Mouse (Mus musculus) ES-E14 (cell line): ENCODE results near the gene Madcam1. TPM values are rescaled to one million over a fixed set of nuclear protein-coding genes. Genes with fewer than 3 reads are reported as not detected.

ENCODE experiments used
- DNase-seq: peaks from one replicate; pipeline ENCODE4 v3.0.0-alpha.2; 2013; ENCODE audit warnings: low read depth, low spot score
- H3K27ac ChIP-seq: 2 replicates; pipeline ENCODE4 v1.5.1; 2012; ENCODE audit warnings: low read depth, mild to moderate bottlenecking, low read length, moderate library complexity, mixed read lengths; ENCODE audit not compliant: poor library complexity, insufficient read depth, severe bottlenecking
- H3K36me3 ChIP-seq: 2 replicates; pipeline ENCODE4 v1.6.1; 2012; ENCODE audit warnings: mild to moderate bottlenecking, low read length, moderate library complexity, mixed read lengths; ENCODE audit not compliant: control insufficient read depth, poor library complexity, insufficient read depth, severe bottlenecking
- H3K4me1 ChIP-seq, 2 experiments: fragments of 150-350 bp in 1 of 2; sonication (generic) in 1 of 2; 2 replicates each; pipeline ENCODE4 v1.6.1; 2012; ENCODE audit warnings: low read length in 2 of 2, mild to moderate bottlenecking in 1 of 2, mixed read lengths in 1 of 2; ENCODE audit not compliant: control insufficient read depth in 2 of 2, insufficient read depth in 2 of 2, poor library complexity in 1 of 2
- H3K4me3 ChIP-seq, 2 experiments: fragments of 150-350 bp in 1 of 2; sonication (generic) in 1 of 2; 2 replicates each; pipeline ENCODE4 v1.5.1; 2012; ENCODE audit warnings: low read length in 2 of 2, low read depth in 1 of 2, mild to moderate bottlenecking in 1 of 2, mixed read lengths in 1 of 2; ENCODE audit not compliant: insufficient read depth in 1 of 2, poor library complexity in 1 of 2, severe bottlenecking in 1 of 2
- H3K9ac ChIP-seq: 2 replicates; pipeline ENCODE4 v1.6.1; 2012; ENCODE audit warnings: low read depth, mild to moderate bottlenecking, low read length, mixed read lengths; ENCODE audit not compliant: poor library complexity, insufficient read depth, severe bottlenecking
- H3K9me3 ChIP-seq: fragments of 150-350 bp; sonication (generic); 2 replicates; pipeline ENCODE4 v1.6.1; 2012; ENCODE audit warnings: low read depth, mild to moderate bottlenecking, low read length; ENCODE audit not compliant: control insufficient read depth, insufficient read depth
- CHD2 ChIP-seq: IDR thresholded peaks from 2 replicates; pipeline ENCODE4 v1.6.1; 2014; ENCODE audit warnings: mild to moderate bottlenecking, low read depth, low read length, inconsistent platforms
- HCFC1 ChIP-seq: IDR thresholded peaks from 2 replicates; pipeline ENCODE4 v1.6.1; 2012; ENCODE audit warnings: low read length, inconsistent platforms, borderline replicate concordance; ENCODE audit not compliant: insufficient read depth
- MAFK ChIP-seq: IDR thresholded peaks from 2 replicates; pipeline ENCODE4 v1.6.1; 2014; ENCODE audit warnings: mild to moderate bottlenecking, low read depth, low read length, inconsistent platforms; ENCODE audit not compliant: insufficient read depth
- ZC3H11A ChIP-seq: IDR thresholded peaks from 2 replicates; pipeline ENCODE4 v1.6.1; 2012; ENCODE audit warnings: low read depth, mild to moderate bottlenecking, inconsistent platforms, low read length, borderline replicate concordance
- ZNF384 ChIP-seq: IDR thresholded peaks from 2 replicates; pipeline ENCODE4 v1.6.1; 2012; ENCODE audit warnings: low read depth, low read length, inconsistent platforms
- in situ Hi-C, 2 experiments: fragments of 600-800 bp; cut with MboI; formaldehyde crosslinking; loops; one replicate each; pipeline ENCODE4 v1.15.1; 2025; ENCODE audit warnings: low sequenced_read_pairs in 2 of 2, inconsistent platforms in 1 of 2; ENCODE audit not compliant: unreplicated experiment in 2 of 2
- total RNA-seq: library from RNA; depleted of rRNA; stranded (reverse); fragments of 300-350 nt; gene quantifications from 2 replicates; pipeline ENCODE4 v1.2.3, GENCODE M21; 2012

Madcam1 gene
- total RNA-seq, 1 experiment, result 2.7 TPM

GRCm38 (mm10) chr10:79626156-79626555 lies 38.2 kb upstream of the Madcam1 start:
- H3K9ac ChIP-seq, result no peak overlapping the region
- DNase-seq, result no peak
- no peaks in the 10 kb centered on the region for H3K36me3 ChIP-seq
- in situ Hi-C loops, result no loop called here
- no peak overlapping the region for H3K4me3 ChIP-seq
- peaks cover 0 to 5% of the 10 kb centered on the region in 2 experiments; a peak in 2 of 4 replicates for H3K4me1 ChIP-seq
- no peak for TF ChIP-seq ZNF384
- TF ChIP-seq MAFK, result no peak
- TF ChIP-seq ZC3H11A, result no peak
- TF ChIP-seq CHD2, result no peak
- no peak for TF ChIP-seq HCFC1
- H3K9me3 ChIP-seq, result no peaks in the 10 kb centered on the region
- no peak overlapping the region for H3K27ac ChIP-seq

- in situ Hi-C loops, result no loop called here
- no peak overlapping the region for H3K27ac ChIP-seq
- DNase-seq, result no peak
- no peaks in the 10 kb centered on the region for H3K9me3 ChIP-seq
- H3K36me3 ChIP-seq, result no peaks in the 10 kb centered on the region
- peaks cover 0 to 5% of the 10 kb centered on the region in 2 experiments; a peak in 2 of 4 replicates for H3K4me1 ChIP-seq
- H3K9ac ChIP-seq, result no peak overlapping the region
- H3K4me3 ChIP-seq, result no peak overlapping the region
- TF ChIP-seq ZNF384 (no peak), CHD2 (no peak), HCFC1 (no peak), MAFK (no peak), ZC3H11A (no peak)
Measured at GRCm38 (mm10) chr10:79628377-79628776, 36.0 kb upstream of the Madcam1 start.

GRCm38 (mm10) chr10:79631432-79631831 lies 32.9 kb upstream of the Madcam1 start:
- Histone ChIP-seq H3K9ac (no peak overlapping the region), H3K4me3 (no peak overlapping the region), H3K4me1 (peaks cover 0 to 5% of the 10 kb centered on the region in 2 experiments; a peak in 2 of 4 replicates), H3K27ac (no peak overlapping the region), H3K9me3 (no peaks in the 10 kb centered on the region), H3K36me3 (no peaks in the 10 kb centered on the region)
- in situ Hi-C loops, result no loop called here
- DNase-seq, result no peak
- TF ChIP-seq ZNF384 (no peak), MAFK (no peak)

- Histone ChIP-seq H3K9me3 (no peaks in the 10 kb centered on the region), H3K9ac (no peak overlapping the region), H3K27ac (no peak overlapping the region), H3K36me3 (no peaks in the 10 kb centered on the region), H3K4me3 (no peak overlapping the region), H3K4me1 (peaks cover 0 to 10% of the 10 kb centered on the region in 2 experiments; a peak in 1 of 4 replicates)
- TF ChIP-seq HCFC1, result no peak
- no peak for TF ChIP-seq MAFK
- no peak for TF ChIP-seq CHD2
- TF ChIP-seq ZC3H11A, result no peak
- TF ChIP-seq ZNF384, result no peak
- in situ Hi-C loops, result no loop called here
- no peak for DNase-seq
Measured at GRCm38 (mm10) chr10:79633006-79633777, 31.2 kb upstream of the Madcam1 start.

GRCm38 (mm10) chr10:79636287-79636686 lies 28.1 kb upstream of the Madcam1 start:
- TF ChIP-seq MAFK (no peak), ZC3H11A (no peak), CHD2 (no peak), ZNF384 (no peak), HCFC1 (no peak)

More at GRCm38 (mm10) chr10:79636287-79636686, 28.1 kb upstream of the Madcam1 start:
- DNase-seq, result no peak
- in situ Hi-C loops, result no loop called here
- no peak overlapping the region for H3K27ac ChIP-seq
- H3K9me3 ChIP-seq, result no peaks in the 10 kb centered on the region
- no peak overlapping the region for H3K9ac ChIP-seq
- H3K4me3 ChIP-seq, result no peak overlapping the region
- H3K36me3 ChIP-seq, result no peaks in the 10 kb centered on the region
- peaks cover 0 to 17% of the 10 kb centered on the region in 2 experiments; a peak in 1 of 4 replicates for H3K4me1 ChIP-seq
